In genomic region chr13:34653391-34653790, GRCm38 (mm10) we compare ENCODE assay signal across 8 mouse cellular contexts. TPM values are rescaled to one million over a fixed set of nuclear protein-coding genes. Genes with fewer than 3 reads are reported as not detected.
A peak's percentile ranks its signal among the peaks of the same experiment; 100 is the strongest.
DNase-seq lines count a peak whose midpoint lies in the region; ATAC-seq and TF ChIP-seq lines count a peak whose summit lies in the region.

Pxdc1 (minus strand) TSS chr13:34653486.

- H3K27ac ChIP-seq in intestine, embryonic 16.5 days (ENCODE audit: low read length), result peak within 1 kb of the TSS; percentile 90
- peak within 1 kb of the TSS; percentile 81 for H3K27ac ChIP-seq in liver, embryonic 12.5 days
- H3K27ac ChIP-seq in neural tube, embryonic 13.5 days (replicated peaks), result no peak within 1 kb of the TSS

- H3K4me2 ChIP-seq in intestine, embryonic 16.5 days (ENCODE audit: low read depth, low read length), result peak within 1 kb of the TSS; percentile 93
- H3K4me2 ChIP-seq in liver, embryonic 12.5 days, result peak within 1 kb of the TSS; percentile 66
- peak within 1 kb of the TSS; percentile 93 for H3K4me2 ChIP-seq in neural tube, embryonic 13.5 days

- WGBS in intestine, embryonic 16.5 days, result 6% methylated on average over 9 of the region's 9 CpGs
- WGBS in liver, embryonic 12.5 days (ENCODE audit: insufficient replicate concordance), result 4% methylated on average over 9 of the region's 9 CpGs
- 3% methylated on average over 9 of the region's 9 CpGs for WGBS in neural tube, embryonic 13.5 days

- H3K4me3 ChIP-seq in C2C12 (ENCODE audit: insufficient read depth, poor library complexity, severe bottlenecking), result peak within 1 kb of the TSS; percentile 72
- peak within 1 kb of the TSS; percentile 62 for H3K4me3 ChIP-seq in intestine, embryonic 16.5 days (ENCODE audit: low read length)
- peak within 1 kb of the TSS; percentile 59 for H3K4me3 ChIP-seq in liver, embryonic 12.5 days
- H3K4me3 ChIP-seq in neural tube, embryonic 13.5 days, result peak within 1 kb of the TSS; percentile 55

- peaks cover 14% of the 10 kb centered on the region for H3K36me3 ChIP-seq in C2C12 (ENCODE audit: control insufficient read depth, insufficient read depth)
- H3K36me3 ChIP-seq in intestine, embryonic 16.5 days (ENCODE audit: control insufficient read depth, insufficient read depth, low read length), result no peaks in the 10 kb centered on the region
- H3K36me3 ChIP-seq in liver, embryonic 12.5 days, result no peaks in the 10 kb centered on the region
- no peaks in the 10 kb centered on the region for H3K36me3 ChIP-seq in neural tube, embryonic 13.5 days

- ATAC-seq in intestine, embryonic 16.5 days, result peak; percentile 4; the same call in 1 of the 2 replicates
- ATAC-seq in liver, embryonic 12.5 days, result no peak
- no peak for ATAC-seq in neural tube, embryonic 13.5 days (ENCODE audit: low read depth)

- no peak for TF ChIP-seq CTCF in C2C12 (IDR thresholded peaks at IDR 0.05; ENCODE audit: control insufficient read depth, insufficient read depth, insufficient read length)

- no peaks in the 10 kb centered on the region for H3K9me3 ChIP-seq in intestine, embryonic 16.5 days (ENCODE audit: control insufficient read depth, low read length)
- H3K9me3 ChIP-seq in liver, embryonic 12.5 days (replicated peaks), result no peaks in the 10 kb centered on the region
- no peaks in the 10 kb centered on the region for H3K9me3 ChIP-seq in neural tube, embryonic 13.5 days

- H3ac ChIP-seq in C2C12 (ENCODE audit: control insufficient read depth, insufficient read length, low read depth), result peak within 1 kb of the TSS; percentile 77

- DNase-seq in adrenal gland, postnatal 25 days, result peak; percentile 15
- DNase-seq in gastrocnemius, postnatal 4 days (ENCODE audit: low spot score in 2 of 2), result peak in 1 of 2 experiments; percentile 63
- no peak for DNase-seq in cerebellum, adult 11-12 months
- no peak for DNase-seq in thymus, postnatal 10 days (ENCODE audit: low spot score in 2 of 2)

- peak within 1 kb of the TSS; percentile 81 for H3K9ac ChIP-seq in intestine, embryonic 16.5 days (ENCODE audit: low read depth, low read length)
- H3K9ac ChIP-seq in liver, embryonic 12.5 days, result peak within 1 kb of the TSS; percentile 60
- peak within 1 kb of the TSS; percentile 77 for H3K9ac ChIP-seq in neural tube, embryonic 13.5 days

- H3K4me1 ChIP-seq in intestine, embryonic 16.5 days (ENCODE audit: control insufficient read depth, insufficient read depth, low read length), result peaks cover 15% of the 10 kb centered on the region
- peaks cover 16% of the 10 kb centered on the region; the same call in 1 of the 2 replicates for H3K4me1 ChIP-seq in liver, embryonic 12.5 days
- H3K4me1 ChIP-seq in neural tube, embryonic 13.5 days (replicated peaks), result peaks cover 40% of the 10 kb centered on the region

- peaks cover 41% of the 10 kb centered on the region for H3K79me2 ChIP-seq in C2C12 (ENCODE audit: control insufficient read depth, insufficient read depth)

- H3K27me3 ChIP-seq in C2C12 (ENCODE audit: control insufficient read depth, insufficient read depth, insufficient read length), result no peaks in the 10 kb centered on the region
- 0 out of 2 replicates have a peak, but pooled peaks cover 2% of the 10 kb centered on the region for H3K27me3 ChIP-seq in intestine, embryonic 16.5 days (replicated peaks; ENCODE audit: control insufficient read depth, insufficient read depth, low read length)
- peaks cover 78% of the 10 kb centered on the region for H3K27me3 ChIP-seq in liver, embryonic 12.5 days (replicated peaks)
- H3K27me3 ChIP-seq in neural tube, embryonic 13.5 days, result peaks cover 63% of the 10 kb centered on the region

- peaks cover 35% of the 10 kb centered on the region for H3K79me3 ChIP-seq in C2C12 (ENCODE audit: low read depth)

TF ChIP-seq in C2C12, 6 proteins besides CTCF, POLR2A, EP300 and RAD21:
- no peak for TF ChIP-seq MYOD1 (IDR thresholded peaks at IDR 0.05; ENCODE audit: control insufficient read depth, insufficient read length, low read depth)

RNA-seq across cellular contexts. Expression of gene Pxdc1, which starts in this region (rescaled TPM):
- polyA plus RNA-seq in C2C12 (2012; fragmentation: generic; extraction: Trizol), result 29.7 TPM
- total RNA-seq in adrenal gland, postnatal 25 days (2021), result 1.8 and 2.8 TPM in 2 replicates
- total RNA-seq in gastrocnemius, postnatal 4 days (2021), result 10 to 100 TPM; 15.5 to 23.5 TPM
- 22.6 and 25.6 TPM in 2 replicates for polyA plus RNA-seq in intestine, embryonic 16.5 days (2015; fragmentation: Nextera tagmentation; extraction: Ambion mirVana)
- polyA plus RNA-seq in liver, embryonic 12.5 days (2016; fragmentation: Nextera tagmentation; extraction: Ambion mirVana), result 10.6 and 12.8 TPM in 2 replicates
- polyA plus RNA-seq in neural tube, embryonic 13.5 days (2015; fragmentation: Nextera tagmentation; extraction: Ambion mirVana), result 5.5 and 7.7 TPM in 2 replicates
